Comparison of ENCODE assay signal across 9 mouse cellular contexts in the genomic region with DNA sequence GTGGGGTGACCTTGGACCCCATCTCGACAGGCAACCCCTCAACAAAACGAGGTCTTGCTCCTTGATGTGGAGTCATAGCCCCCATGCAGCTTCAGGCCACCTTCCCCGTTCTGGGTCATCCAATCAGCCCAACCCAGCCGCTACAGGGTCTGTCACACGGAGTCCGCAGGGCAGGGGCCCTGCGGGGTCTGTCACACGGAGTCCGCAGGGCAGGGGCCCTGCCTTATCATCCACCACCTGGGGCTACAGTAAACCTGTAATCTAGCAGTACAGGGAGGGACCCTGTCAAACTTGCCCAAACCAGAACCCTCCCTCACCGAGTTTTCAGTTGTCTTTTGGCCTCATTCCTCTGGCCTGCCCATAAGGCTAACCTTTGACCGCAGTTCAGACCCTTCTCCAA. TPM values are rescaled to one million over a fixed set of nuclear protein-coding genes. Genes with fewer than 3 reads are reported as not detected.
A peak's percentile ranks its signal among the peaks of the same experiment; 100 is the strongest.
DNase-seq lines count a peak whose midpoint lies in the region; ATAC-seq lines count a peak whose summit lies in the region.
"Had no signal": no experiment of that assay in that cellular context is flagged by ENCODE, and none has a peak within 500 bp of the region (broad histone marks: within the 10 kb centered on the region; RNA-seq: fewer than 3 reads in every experiment).

No protein-coding gene starts in this region.

- DNase-seq in kidney, adult 8-10 months, result no peak
- no peak for DNase-seq in adrenal gland, adult 2 months
- no peak for DNase-seq in testis, postnatal 14 days (ENCODE audit: low spot score)
- DNase-seq: right cerebral cortex, postnatal 4 days had no signal

- H3K9ac ChIP-seq in kidney, embryonic 16.5 days (replicated peaks; ENCODE audit: low read length), result peak overlapping the region; percentile 94
- no peak overlapping the region for H3K9ac ChIP-seq in embryonic facial prominence, embryonic 15.5 days
- no peak overlapping the region for H3K9ac ChIP-seq in liver, embryonic 16.5 days (ENCODE audit: low read depth, low read length)

- H3K27me3 ChIP-seq in kidney, embryonic 16.5 days (ENCODE audit: insufficient read depth, low read length), result no peaks in the 10 kb centered on the region
- H3K27me3 ChIP-seq in embryonic facial prominence, embryonic 15.5 days, result no peaks in the 10 kb centered on the region
- peaks cover 37% of the 10 kb centered on the region for H3K27me3 ChIP-seq in liver, embryonic 16.5 days (ENCODE audit: control insufficient read depth, insufficient read depth, low read depth, low read length)

- no peaks in the 10 kb centered on the region for H3K36me3 ChIP-seq in kidney, embryonic 16.5 days (ENCODE audit: insufficient read depth, low read length)
- no peaks in the 10 kb centered on the region for H3K36me3 ChIP-seq in embryonic facial prominence, embryonic 15.5 days
- no peaks in the 10 kb centered on the region for H3K36me3 ChIP-seq in liver, embryonic 16.5 days (ENCODE audit: control insufficient read depth, insufficient read depth)

- no peak for ATAC-seq in kidney, embryonic 16.5 days (ENCODE audit: low FRiP score, low TSS enrichment)
- ATAC-seq in embryonic facial prominence, embryonic 15.5 days (ENCODE audit: insufficient number of reproducible peaks, low FRiP score, low TSS enrichment, low read depth), result no peak
- ATAC-seq in liver, embryonic 16.5 days (ENCODE audit: low read depth), result peak; percentile 49

- peak overlapping the region; percentile 96 for H3K4me2 ChIP-seq in kidney, embryonic 16.5 days (replicated peaks; ENCODE audit: low read depth, low read length)
- peak overlapping the region; percentile 82 for H3K4me2 ChIP-seq in embryonic facial prominence, embryonic 15.5 days (replicated peaks)
- H3K4me2 ChIP-seq in liver, embryonic 16.5 days (ENCODE audit: low read depth, low read length), result peak overlapping the region; percentile 95

- H3K27ac ChIP-seq in kidney, embryonic 16.5 days (ENCODE audit: low read length), result peak overlapping the region; percentile 99
- H3K27ac ChIP-seq in brown adipose tissue, adult 24 weeks (replicated peaks; ENCODE audit: low read depth, low read length), result no peak overlapping the region
- peak overlapping the region; percentile 100 for H3K27ac ChIP-seq in embryonic facial prominence, embryonic 15.5 days (replicated peaks)
- no peak overlapping the region for H3K27ac ChIP-seq in liver, embryonic 16.5 days (ENCODE audit: low read length)

- peak overlapping the region; percentile 88; the same call in 1 of the 2 replicates for H3K4me3 ChIP-seq in kidney, embryonic 16.5 days (ENCODE audit: low read length)
- H3K4me3 ChIP-seq in brown adipose tissue, adult 24 weeks (ENCODE audit: insufficient read depth, low read depth, low read length), result peak overlapping the region; percentile 94; the same call in 1 of the 2 replicates
- peak overlapping the region; percentile 89 for H3K4me3 ChIP-seq in embryonic facial prominence, embryonic 15.5 days (replicated peaks)
- peak overlapping the region; percentile 69; the same call in 1 of the 2 replicates for H3K4me3 ChIP-seq in liver, embryonic 16.5 days (ENCODE audit: low read depth, low read length)

- WGBS in kidney, embryonic 16.5 days, result 15% methylated on average over 11 of the region's 11 CpGs
- whole genome bisulfite sequencing in embryonic facial prominence, embryonic 15.5 days, result 28% methylated on average over 11 of the region's 11 CpGs
- 12% methylated on average over 11 of the region's 11 CpGs for WGBS in liver, embryonic 16.5 days (ENCODE audit: insufficient replicate concordance)

- peaks cover 37% of the 10 kb centered on the region for H3K4me1 ChIP-seq in kidney, embryonic 16.5 days (ENCODE audit: insufficient read depth, low read length)
- H3K4me1 ChIP-seq in brown adipose tissue, adult 24 weeks (ENCODE audit: control insufficient read depth, insufficient read depth, insufficient read length, low read length), result 0 out of 2 replicates have a peak, but pooled peaks cover 3% of the 10 kb centered on the region
- H3K4me1 ChIP-seq in embryonic facial prominence, embryonic 15.5 days, result peaks cover 37% of the 10 kb centered on the region
- peaks cover 16% of the 10 kb centered on the region for H3K4me1 ChIP-seq in liver, embryonic 16.5 days (ENCODE audit: control insufficient read depth, low read depth, low read length)

- no peaks in the 10 kb centered on the region for H3K9me3 ChIP-seq in kidney, embryonic 16.5 days (ENCODE audit: low read length)
- H3K9me3 ChIP-seq in embryonic facial prominence, embryonic 15.5 days (replicated peaks), result no peaks in the 10 kb centered on the region
- no peaks in the 10 kb centered on the region for H3K9me3 ChIP-seq in liver, embryonic 16.5 days (replicated peaks; ENCODE audit: control insufficient read depth, low read length)

RNA-seq across cellular contexts. Expression of gene Tead3, which starts 1.4 kb away (rescaled TPM):
- polyA plus RNA-seq in kidney, embryonic 16.5 days (2015; fragmentation: Nextera tagmentation; extraction: Ambion mirVana), result 10.7 and 11.5 TPM in 2 replicates
- polyA plus RNA-seq in brown adipose tissue, adult 24 weeks (2012; ENCODE audit: insufficient read depth, insufficient read length, missing spikeins), result 3.6 and 4.6 TPM in 2 replicates
- polyA plus RNA-seq in embryonic facial prominence, embryonic 15.5 days (2015; fragmentation: Nextera tagmentation; extraction: Ambion mirVana), result 17.9 and 18.8 TPM in 2 replicates
- 0.50 and 0.52 TPM in 2 replicates for polyA plus RNA-seq in liver, embryonic 16.5 days (2015; fragmentation: Nextera tagmentation; extraction: Ambion mirVana)
- total RNA-seq in adrenal gland, adult 2 months (2021), result 10 to 100 TPM in 1 of 2 experiments, 1 to 10 TPM in 1; 8.6 to 12.5 TPM
- polyA plus RNA-seq in adrenal gland, adult 2 months (2012; rRNA removed), result 15.9 and 17.6 TPM in 2 replicates

RNA-seq across cellular contexts. Expression of gene Tulp1, which starts 13.0 kb away (rescaled TPM):
- 6.4 and 8.7 TPM in 2 replicates for polyA plus RNA-seq in kidney, embryonic 16.5 days (2015; fragmentation: Nextera tagmentation; extraction: Ambion mirVana)
- not detected in 2 replicates for polyA plus RNA-seq in brown adipose tissue, adult 24 weeks (2012; ENCODE audit: insufficient read depth, insufficient read length, missing spikeins)
- polyA plus RNA-seq in embryonic facial prominence, embryonic 15.5 days (2015; fragmentation: Nextera tagmentation; extraction: Ambion mirVana), result 5.1 and 5.8 TPM in 2 replicates
- 0.46 TPM in 1 of 2 replicates, not detected in the other for polyA plus RNA-seq in liver, embryonic 16.5 days (2015; fragmentation: Nextera tagmentation; extraction: Ambion mirVana)
- total RNA-seq in adrenal gland, adult 2 months (2021), result not detected
- 0.49 and 0.91 TPM in 2 replicates for polyA plus RNA-seq in adrenal gland, adult 2 months (2012; rRNA removed)
- total RNA-seq: left cerebral cortex, adult 18-20 months had no signal

RNA-seq across cellular contexts. Expression of gene Rpl10a, which starts 23.7 kb away (rescaled TPM):
- polyA plus RNA-seq in kidney, embryonic 16.5 days (2015; fragmentation: Nextera tagmentation; extraction: Ambion mirVana), result 543 and 653 TPM in 2 replicates
- 196 and 332 TPM in 2 replicates for polyA plus RNA-seq in brown adipose tissue, adult 24 weeks (2012; ENCODE audit: insufficient read depth, insufficient read length, missing spikeins)
- polyA plus RNA-seq in embryonic facial prominence, embryonic 15.5 days (2015; fragmentation: Nextera tagmentation; extraction: Ambion mirVana), result 620 and 681 TPM in 2 replicates
- 280 and 310 TPM in 2 replicates for polyA plus RNA-seq in liver, embryonic 16.5 days (2015; fragmentation: Nextera tagmentation; extraction: Ambion mirVana)
- total RNA-seq in adrenal gland, adult 2 months (2021), result 100 to 1,000 TPM; 826 to 935 TPM
- 2,217 and 2,897 TPM in 2 replicates for polyA plus RNA-seq in adrenal gland, adult 2 months (2012; rRNA removed)

RNA-seq across cellular contexts. Expression of gene Fance, which starts 38.7 kb away (rescaled TPM):
- 32.3 and 34.0 TPM in 2 replicates for polyA plus RNA-seq in kidney, embryonic 16.5 days (2015; fragmentation: Nextera tagmentation; extraction: Ambion mirVana)
- 5.0 and 9.9 TPM in 2 replicates for polyA plus RNA-seq in brown adipose tissue, adult 24 weeks (2012; ENCODE audit: insufficient read depth, insufficient read length, missing spikeins)
- 37.6 and 38.5 TPM in 2 replicates for polyA plus RNA-seq in embryonic facial prominence, embryonic 15.5 days (2015; fragmentation: Nextera tagmentation; extraction: Ambion mirVana)
- 6.7 and 7.3 TPM in 2 replicates for polyA plus RNA-seq in liver, embryonic 16.5 days (2015; fragmentation: Nextera tagmentation; extraction: Ambion mirVana)
- 10 to 100 TPM; 19.5 to 22.5 TPM for total RNA-seq in adrenal gland, adult 2 months (2021)
- polyA plus RNA-seq in adrenal gland, adult 2 months (2012; rRNA removed), result 27.8 and 31.5 TPM in 2 replicates

Comparison
In these comparisons a context has a peak if more than half of its experiments do, and no peak if none do; other contexts are left out.
1. H3K27ac ChIP-seq: peak in kidney, embryonic 16.5 days (single experiment) and embryonic facial prominence, embryonic 15.5 days (single experiment); none in brown adipose tissue, adult 24 weeks (single experiment) and liver, embryonic 16.5 days (single experiment).
2. Peak in every context shown above with its lines, with median percentiles within 50 percentile points of each other: H3K4me2 ChIP-seq and H3K4me3 ChIP-seq.